Mouse (Mus musculus) thymus, adult 2 months (tissue): Measurements from ENCODE around the gene Fra10ac1. TPM values are rescaled to one million over a fixed set of nuclear protein-coding genes. Genes with fewer than 3 reads are reported as not detected.

Experiments used
- DNase-seq: peaks from one replicate; pipeline ENCODE4 v3.0.0; 2021
- H3K27ac ChIP-seq: fragments of 200-500 bp; 2 replicates; pipeline ENCODE4 v1.5.1; 2012; ENCODE audit warnings: low read length, control low read depth; ENCODE audit not compliant: control insufficient read depth, insufficient read depth
- H3K27me3 ChIP-seq: fragments of 200-500 bp; 2 replicates; pipeline ENCODE4 v1.6.1; 2012; ENCODE audit warnings: mild to moderate bottlenecking, low read length, moderate library complexity, mixed read lengths; ENCODE audit not compliant: control insufficient read depth, insufficient read depth
- H3K36me3 ChIP-seq: fragments of 200-500 bp; 2 replicates; pipeline ENCODE4 v1.6.1; 2012; ENCODE audit warnings: mild to moderate bottlenecking, low read length, moderate library complexity; ENCODE audit not compliant: control insufficient read depth, insufficient read depth
- H3K4me1 ChIP-seq: fragments of 200-500 bp; replicated peaks from 2 replicates; pipeline ENCODE4 v1.6.1; 2012; ENCODE audit warnings: low read length; ENCODE audit not compliant: control insufficient read depth, insufficient read depth
- H3K4me3 ChIP-seq: fragments of 200-500 bp; 2 replicates; pipeline ENCODE4 v1.5.1; 2012; ENCODE audit warnings: mild to moderate bottlenecking, low read length, control low read depth, moderate library complexity; ENCODE audit not compliant: control insufficient read depth, insufficient read depth
- CTCF ChIP-seq: fragments of 200-500 bp; IDR thresholded peaks from 2 replicates; pipeline ENCODE4 v1.5.1; 2012; ENCODE audit warnings: mild to moderate bottlenecking, control low read depth, low read length, moderate library complexity, borderline replicate concordance; ENCODE audit not compliant: control insufficient read depth, poor library complexity, insufficient read depth; ENCODE audit errors: extremely low read depth
- POLR2A ChIP-seq: fragments of 200-500 bp; IDR thresholded peaks from 2 replicates; pipeline ENCODE4 v1.6.1; 2012; ENCODE audit warnings: mild to moderate bottlenecking, low read length, control low read depth, moderate library complexity; ENCODE audit not compliant: control insufficient read depth, poor library complexity, insufficient read depth; ENCODE audit errors: extremely low read depth
- WGBS: fragments of 180-500 bp; shearing (Covaris S2); methylation state at CpG from one replicate; pipeline ENCODE4 v1.1.7; 2018; 5-methylcytosine and 5-hydroxymethylcytosine counted together
- polyA plus RNA-seq: library from polyadenylated mRNA; depleted of rRNA; stranded (reverse); fragments of >200 nt; gene quantifications from 2 replicates; pipeline ENCODE4 v1.2.3, GENCODE M21; 2012; rRNA removed

The Fra10ac1 gene
- polyA plus RNA-seq, 1 experiment = 4.3 TPM

- 87% methylated on average over 21 of the region's 21 CpGs for WGBS
- H3K36me3 ChIP-seq = no peaks in the 10 kb centered on the region
- no peak for TF ChIP-seq POLR2A
- TF ChIP-seq CTCF = no peak
- no peaks in the 10 kb centered on the region for H3K4me1 ChIP-seq
- no peak overlapping the region for H3K27ac ChIP-seq
- no peak for DNase-seq
- no peak overlapping the region for H3K4me3 ChIP-seq
- H3K27me3 ChIP-seq = no peaks in the 10 kb centered on the region
These were observed 62.2 kb downstream of the Fra10ac1 start for GRCm38 (mm10) chr19:38161648-38162354.

DNA sequence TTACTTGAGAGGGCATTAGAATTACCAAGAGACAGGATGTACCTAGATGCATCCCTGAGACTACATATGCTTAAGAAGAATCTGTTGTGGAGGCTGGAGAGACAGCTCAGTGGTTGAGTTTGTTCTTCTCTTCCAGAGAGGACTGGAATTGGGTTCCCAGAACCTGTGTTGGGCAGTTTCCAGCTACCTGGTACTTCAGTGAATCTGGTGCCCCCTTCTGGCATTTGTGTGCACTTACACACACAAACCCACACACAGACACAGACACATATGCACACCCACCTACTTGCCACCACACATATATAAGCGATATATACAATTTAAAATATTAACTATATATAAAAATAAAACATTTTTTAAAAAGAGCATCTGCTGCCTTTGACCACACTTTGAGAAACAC lies 67.7 kb downstream of the Fra10ac1 start:
- DNase-seq = no peak
- TF ChIP-seq POLR2A = no peak
- TF ChIP-seq CTCF = no peak
- Histone ChIP-seq H3K4me3 (no peak overlapping the region), H3K36me3 (no peaks in the 10 kb centered on the region), H3K4me1 (no peaks in the 10 kb centered on the region), H3K27ac (no peak overlapping the region), H3K27me3 (no peaks in the 10 kb centered on the region)
- WGBS = 96% methylated on average over 1 of the region's 1 CpGs

DNA sequence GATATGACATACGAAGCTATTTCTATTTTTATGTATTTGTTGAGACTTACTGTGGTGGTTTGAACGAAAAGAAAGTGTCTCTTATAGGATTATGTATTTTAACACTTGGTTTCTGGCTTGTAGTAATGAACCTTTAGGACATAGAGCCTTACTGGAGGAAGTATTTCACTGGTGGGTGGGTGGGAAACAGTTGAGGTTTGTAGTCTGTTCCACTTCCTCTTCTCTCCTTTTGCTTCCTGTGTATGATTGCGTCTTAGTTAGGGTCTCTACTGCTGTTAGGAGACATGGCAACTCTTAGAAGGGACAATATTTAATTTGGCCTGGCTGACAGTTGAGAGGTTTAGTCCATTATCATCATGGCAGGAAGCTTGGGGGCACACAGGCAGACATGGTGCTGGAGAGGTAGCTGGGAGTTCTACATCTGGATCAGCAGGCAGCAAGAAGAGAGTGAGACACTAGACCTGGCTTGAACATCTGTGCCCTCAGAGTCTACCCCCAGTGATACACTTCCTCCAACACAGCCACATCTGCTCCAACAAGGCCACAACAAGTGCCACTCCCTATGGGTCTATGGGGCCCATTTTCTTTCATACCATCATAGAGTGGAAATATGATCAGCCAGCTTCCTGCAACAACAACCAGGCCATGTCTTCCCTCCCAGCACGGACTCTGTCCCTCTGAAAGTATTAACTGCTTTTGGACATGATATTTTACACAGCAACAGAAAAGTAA lies 80.2 kb downstream of the Fra10ac1 start:
- DNase-seq = no peak
- no peak overlapping the region for H3K4me3 ChIP-seq
- H3K36me3 ChIP-seq = no peaks in the 10 kb centered on the region
- TF ChIP-seq POLR2A = no peak
- TF ChIP-seq CTCF = no peak
- WGBS = 23% methylated on average over 4 of the region's 4 CpGs
- H3K27ac ChIP-seq = no peak overlapping the region
- 0 out of 2 replicates have a peak, but pooled peaks cover 3% of the 10 kb centered on the region for H3K4me1 ChIP-seq
- no peaks in the 10 kb centered on the region for H3K27me3 ChIP-seq

Other genes starting within 250 kb of the Fra10ac1 start
- 6.4 and 8.1 TPM in 2 replicates for gene Myof, start 180.6 kb downstream of the Fra10ac1 start, polyA plus RNA-seq
- gene Cep55, start 169.1 kb downstream of the Fra10ac1 start, polyA plus RNA-seq = 8.4 and 10.4 TPM in 2 replicates
- gene Ffar4, start 127.1 kb downstream of the Fra10ac1 start, polyA plus RNA-seq = 9.0 and 10.7 TPM in 2 replicates
- 9.0 and 20.3 TPM in 2 replicates for gene Rbp4, start 98.9 kb downstream of the Fra10ac1 start, polyA plus RNA-seq
- not detected in 2 replicates for gene Pde6c, start 91.4 kb downstream of the Fra10ac1 start, polyA plus RNA-seq
- 0.04 TPM in 1 of 2 replicates, not detected in the other for gene Lgi1, start 40.4 kb upstream of the Fra10ac1 start, polyA plus RNA-seq
- 5.3 and 8.2 TPM in 2 replicates for gene Slc35g1, start 171.8 kb upstream of the Fra10ac1 start, polyA plus RNA-seq